Mouse (Mus musculus) T-cell, adult 2 months (primary cell): ENCODE measurements around the gene Scaf4.
A peak's percentile ranks its signal among the peaks of the same experiment; 100 is the strongest.
"Not testable (repeated sequence)": the region's sequence is repeated elsewhere in the genome, so short reads cannot be mapped to it uniquely, and the experiment has no call there.

ENCODE experiments used
- DNase-seq: peaks from one replicate; pipeline ENCODE4 v3.0.0; 2022; ENCODE audit warnings: low spot score

Gene Scaf4

GRCm38 (mm10) chr16:90291675-90292074 lies 7.4 kb upstream of the Scaf4 start:
- DNase-seq = no peak

- DNase-seq = no peak
Observed at GRCm38 (mm10) chr16:90290962-90291361, 6.7 kb upstream of the Scaf4 start.

GRCm38 (mm10) chr16:90284916-90285315 lies 613 bp upstream of the Scaf4 start:
- no peak for DNase-seq

GRCm38 (mm10) chr16:90283266-90283904 lies 918 bp downstream of the Scaf4 start:
- peak; percentile 23 for DNase-seq

- peak; percentile 11 for DNase-seq
Observed at GRCm38 (mm10) chr16:90282620-90283265, 1.6 kb downstream of the Scaf4 start.

GRCm38 (mm10) chr16:90281406-90281805 lies 2.9 kb downstream of the Scaf4 start:
- DNase-seq = no peak

- DNase-seq = no peak
Observed at GRCm38 (mm10) chr16:90280989-90281388, 3.3 kb downstream of the Scaf4 start.

- no peak for DNase-seq
Observed at GRCm38 (mm10) chr16:90280515-90280914, 3.8 kb downstream of the Scaf4 start.

GRCm38 (mm10) chr16:90279058-90279457 lies 5.2 kb downstream of the Scaf4 start:
- no peak for DNase-seq

- no peak for DNase-seq
Observed at GRCm38 (mm10) chr16:90275521-90275920, 8.8 kb downstream of the Scaf4 start.

GRCm38 (mm10) chr16:90266581-90266980 lies 17.7 kb downstream of the Scaf4 start:
- no peak for DNase-seq

- no peak for DNase-seq
Observed at GRCm38 (mm10) chr16:90265106-90265505, 19.2 kb downstream of the Scaf4 start.

GRCm38 (mm10) chr16:90264021-90264420 lies 20.3 kb downstream of the Scaf4 start:
- DNase-seq = no peak

- no peak for DNase-seq
Observed at GRCm38 (mm10) chr16:90261791-90262190, 22.5 kb downstream of the Scaf4 start.

GRCm38 (mm10) chr16:90260097-90260496 lies 24.2 kb downstream of the Scaf4 start:
- DNase-seq = no peak

GRCm38 (mm10) chr16:90259623-90260022 lies 24.7 kb downstream of the Scaf4 start:
- DNase-seq = no peak

- DNase-seq = no peak
Observed at GRCm38 (mm10) chr16:90258950-90259349, 25.4 kb downstream of the Scaf4 start.

GRCm38 (mm10) chr16:90252521-90252920 lies 31.8 kb downstream of the Scaf4 start:
- no peak for DNase-seq

GRCm38 (mm10) chr16:90251256-90251655 lies 33.0 kb downstream of the Scaf4 start:
- DNase-seq = not testable (repeated sequence)

- DNase-seq = no peak
Observed at GRCm38 (mm10) chr16:90250099-90250498, 34.2 kb downstream of the Scaf4 start.

- DNase-seq = no peak
Observed at GRCm38 (mm10) chr16:90242426-90243304, 41.6 kb downstream of the Scaf4 start.

GRCm38 (mm10) chr16:90241875-90242274 lies 42.4 kb downstream of the Scaf4 start:
- DNase-seq = no peak
